8 mouse cellular contexts compared by ENCODE assay signal in genomic region chr9:101073987-101074331, GRCm38 (mm10). TPM values are rescaled to one million over a fixed set of nuclear protein-coding genes. Genes with fewer than 3 reads are reported as not detected.
DNase-seq lines count a peak whose midpoint lies in the region; ATAC-seq lines count a peak whose summit lies in the region.

Gene Msl2, plus strand, starts transcription at chr9:101074101.

- no peaks in the 10 kb centered on the region for H3K27me3 ChIP-seq in heart, embryonic 10.5 days (ENCODE audit: insufficient read depth, poor library complexity, severe bottlenecking)
- no peaks in the 10 kb centered on the region for H3K27me3 ChIP-seq in midbrain, embryonic 14.5 days (ENCODE audit: control insufficient read depth, insufficient read depth, low read length)

- peak within 1 kb of the TSS; percentile 79 for H3K4me3 ChIP-seq in heart, embryonic 10.5 days
- peak within 1 kb of the TSS; percentile 98 for H3K4me3 ChIP-seq in midbrain, embryonic 14.5 days (replicated peaks; ENCODE audit: low read depth, low read length)

- H3K36me3 ChIP-seq in heart, embryonic 10.5 days: 0 out of 2 replicates have a peak, but pooled peaks cover 5% of the 10 kb centered on the region
- H3K36me3 ChIP-seq in midbrain, embryonic 14.5 days (ENCODE audit: control insufficient read depth, insufficient read depth, low read length): no peaks in the 10 kb centered on the region

- 2% methylated on average over 23 of the region's 43 CpGs for WGBS in heart, embryonic 10.5 days
- under 1% methylated on average over 39 of the region's 43 CpGs for WGBS in midbrain, embryonic 14.5 days

- peak; percentile 39 for DNase-seq in left cerebral cortex, adult 11 months (ENCODE audit: low spot score)
- no peak for DNase-seq in left cerebral cortex, adult 9 months (ENCODE audit: low spot score in 2 of 2)
- no peak for DNase-seq in heart, embryonic 10.5 days (ENCODE audit: low spot score)
- DNase-seq in layer of hippocampus, postnatal 36 days: no peak
- no peak for DNase-seq in midbrain, embryonic 14.5 days
- DNase-seq in B cell, adult 2 months: no peak
- no peak for DNase-seq in cerebellum, postnatal 4 days (ENCODE audit: low spot score in 2 of 2)

- H3K4me2 ChIP-seq in midbrain, embryonic 14.5 days (ENCODE audit: low read length): peak within 1 kb of the TSS; percentile 94

- ATAC-seq in common myeloid progenitor, adult 5-6 weeks (replicated peaks; ENCODE audit: low read depth, poor library complexity, severe bottlenecking): no peak
- ATAC-seq in midbrain, embryonic 14.5 days (ENCODE audit: low FRiP score, low TSS enrichment): no peak; the same call in 1 of the 2 replicates

- H3K4me1 ChIP-seq in heart, embryonic 10.5 days: peaks cover 17% of the 10 kb centered on the region
- peaks cover 17% of the 10 kb centered on the region for H3K4me1 ChIP-seq in midbrain, embryonic 14.5 days (ENCODE audit: control insufficient read depth, insufficient read depth, low read length)

- peak within 1 kb of the TSS; percentile 100 for H3K27ac ChIP-seq in heart, embryonic 10.5 days
- peak within 1 kb of the TSS; percentile 99 for H3K27ac ChIP-seq in midbrain, embryonic 14.5 days (replicated peaks; ENCODE audit: low read depth, low read length)

- peak within 1 kb of the TSS; percentile 99 for H3K9ac ChIP-seq in midbrain, embryonic 14.5 days (replicated peaks; ENCODE audit: low read length)

- H3K9me3 ChIP-seq in heart, embryonic 10.5 days: no peaks in the 10 kb centered on the region
- no peaks in the 10 kb centered on the region for H3K9me3 ChIP-seq in midbrain, embryonic 14.5 days (ENCODE audit: control insufficient read depth, low read length)

RNA-seq across cellular contexts. Expression of gene Msl2, which starts in this region (rescaled TPM):
- 55.4 and 75.5 TPM in 2 replicates for total RNA-seq in common myeloid progenitor, adult 5-6 weeks (2017)
- polyA plus RNA-seq in heart, embryonic 10.5 days (2016; fragmentation: Nextera tagmentation; extraction: Ambion mirVana): 3.2 and 3.7 TPM in 2 replicates
- 10 to 100 TPM; 68.7 to 68.9 TPM for total RNA-seq in layer of hippocampus, postnatal 36 days (2021)
- 7.2 and 12.5 TPM in 2 replicates for polyA plus RNA-seq in midbrain, embryonic 14.5 days (2014; fragmentation: Nextera tagmentation; extraction: Ambion mirVana)
